Mouse (Mus musculus) T-helper 17 cell (primary cell): Measurements from ENCODE around the gene Smox.

Experiments used
- in situ Hi-C, 2 experiments: fragments of 300-600 bp; cut with MboI, MseI; formaldehyde crosslinking; loops; 1 replicate in 1 of 2; 2 replicates in 1 of 2; pipeline ENCODE4 v1.15.1; 2025; ENCODE audit warnings: high pct_unique_total_duplicates in 2 of 2

The Smox gene

DNA sequence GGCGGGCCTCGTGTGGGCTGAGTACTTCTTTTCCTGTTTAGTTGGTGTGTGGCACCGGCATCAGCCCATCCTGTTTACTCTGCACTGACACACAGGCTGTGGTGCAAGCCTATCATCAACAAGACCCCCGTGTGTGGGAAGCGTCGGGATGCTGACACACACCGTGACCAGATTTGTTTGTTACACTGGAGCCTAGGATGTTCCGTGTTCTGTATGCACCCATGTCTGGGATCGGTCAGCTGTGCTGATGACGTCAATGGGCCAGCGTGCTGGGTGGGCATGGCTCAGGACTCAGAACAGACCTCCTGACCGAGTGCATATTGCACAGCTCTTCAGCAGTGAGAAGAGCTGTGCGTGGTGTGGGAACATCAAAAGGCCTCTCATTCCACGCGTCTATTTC, 6.2 kb upstream of the Smox start:
- in situ Hi-C loops = no loop called here

DNA sequence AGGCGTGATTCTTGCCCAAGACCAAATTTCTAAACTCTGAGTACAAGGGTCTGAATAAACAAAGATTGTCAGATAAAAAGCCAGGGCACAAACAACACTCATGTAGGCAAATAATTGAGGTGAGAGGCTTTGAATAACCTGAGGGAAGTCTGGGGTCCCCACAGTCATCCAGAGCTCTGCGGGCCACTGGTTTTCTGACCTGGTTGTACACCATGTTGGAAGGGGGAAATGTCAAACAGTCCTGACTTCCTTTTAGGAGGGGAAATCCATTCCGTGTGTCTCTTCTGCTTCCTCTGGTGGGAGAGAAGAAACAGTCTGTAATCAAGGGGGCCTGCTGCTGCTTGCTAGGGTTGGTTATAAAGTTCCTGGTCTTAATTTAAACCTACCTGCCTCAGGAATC, 5.2 kb upstream of the Smox start:
- in situ Hi-C loops = no loop called here

DNA sequence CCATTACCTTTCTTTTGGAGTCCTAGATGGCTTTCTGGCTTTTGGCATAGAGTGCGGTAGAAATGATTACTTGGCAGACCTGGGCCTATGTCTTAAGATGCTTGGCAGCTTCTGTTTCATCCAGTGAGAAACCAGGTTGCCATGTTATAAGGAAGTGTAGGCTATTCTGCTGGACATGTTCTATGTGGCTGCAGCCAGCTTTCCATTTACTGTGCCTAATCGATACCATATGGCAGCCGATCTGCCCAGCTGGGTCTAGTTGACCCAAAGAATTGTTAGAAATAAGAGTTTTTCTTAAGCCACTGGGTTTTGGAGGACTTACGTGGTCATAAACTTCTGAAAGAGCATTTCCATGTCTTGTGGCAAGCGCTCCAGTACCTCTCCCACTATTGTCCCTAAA, 4.0 kb upstream of the Smox start:
- in situ Hi-C loops = no loop called here

DNA sequence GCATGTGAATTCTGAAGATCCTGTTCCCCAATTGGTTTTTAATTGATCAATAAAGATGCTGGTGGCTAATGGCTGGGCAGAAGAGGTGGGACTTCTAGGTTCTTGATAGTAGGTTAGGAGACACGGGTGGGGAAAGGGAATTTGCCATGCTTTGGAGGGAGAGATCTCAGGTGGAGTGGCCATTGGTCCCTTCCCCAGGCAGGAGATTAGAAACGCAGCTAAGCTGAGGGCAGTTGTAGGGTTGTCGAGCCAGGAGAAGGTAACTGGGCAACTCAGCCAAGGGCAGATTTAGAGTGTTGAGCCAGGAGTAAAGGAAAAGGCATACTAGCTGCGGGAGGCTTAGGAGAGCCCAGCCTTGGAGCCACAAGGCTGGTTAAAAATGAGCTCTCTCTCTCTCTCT, 3.0 kb upstream of the Smox start:
- in situ Hi-C loops = no loop called here

DNA sequence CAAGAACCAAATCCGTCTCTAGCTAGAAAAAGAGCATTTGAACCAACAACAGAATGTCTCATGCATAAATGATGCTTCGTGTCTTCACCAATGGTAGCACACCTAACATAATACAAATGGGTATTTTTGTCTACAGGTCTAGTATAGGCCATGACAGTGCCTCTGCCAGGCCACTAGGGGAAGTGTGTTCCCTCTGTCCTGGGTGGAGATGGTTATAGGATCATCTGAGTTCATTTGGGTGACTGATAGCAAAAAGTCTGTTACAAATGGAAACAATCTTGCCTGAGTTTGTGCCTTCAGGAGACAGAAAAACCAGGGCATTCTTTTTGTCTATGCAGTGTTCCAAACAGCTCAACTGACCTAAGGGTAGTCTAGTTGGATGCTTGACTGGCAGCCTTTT, 2.4 kb upstream of the Smox start:
- in situ Hi-C loops = no loop called here

DNA sequence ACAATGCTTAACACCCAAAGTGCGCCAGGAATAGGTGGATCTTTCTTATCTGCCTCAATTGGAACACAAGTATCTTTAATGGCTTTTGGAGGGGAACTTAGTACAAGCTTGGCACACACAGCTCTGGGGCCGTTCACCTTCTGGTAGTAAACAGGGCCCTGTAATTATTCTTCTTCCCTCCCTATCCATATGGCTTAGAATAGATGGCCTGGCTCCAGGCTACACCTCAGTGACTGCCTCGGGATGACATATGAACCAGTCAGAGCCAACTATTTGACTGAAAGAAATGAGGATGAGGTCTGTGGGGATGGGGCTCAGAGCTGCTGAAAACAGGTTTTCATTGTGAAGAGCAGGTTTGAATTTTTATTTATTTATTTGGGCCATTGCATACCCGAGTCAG, 1.7 kb upstream of the Smox start:
- in situ Hi-C loops = no loop called here

DNA sequence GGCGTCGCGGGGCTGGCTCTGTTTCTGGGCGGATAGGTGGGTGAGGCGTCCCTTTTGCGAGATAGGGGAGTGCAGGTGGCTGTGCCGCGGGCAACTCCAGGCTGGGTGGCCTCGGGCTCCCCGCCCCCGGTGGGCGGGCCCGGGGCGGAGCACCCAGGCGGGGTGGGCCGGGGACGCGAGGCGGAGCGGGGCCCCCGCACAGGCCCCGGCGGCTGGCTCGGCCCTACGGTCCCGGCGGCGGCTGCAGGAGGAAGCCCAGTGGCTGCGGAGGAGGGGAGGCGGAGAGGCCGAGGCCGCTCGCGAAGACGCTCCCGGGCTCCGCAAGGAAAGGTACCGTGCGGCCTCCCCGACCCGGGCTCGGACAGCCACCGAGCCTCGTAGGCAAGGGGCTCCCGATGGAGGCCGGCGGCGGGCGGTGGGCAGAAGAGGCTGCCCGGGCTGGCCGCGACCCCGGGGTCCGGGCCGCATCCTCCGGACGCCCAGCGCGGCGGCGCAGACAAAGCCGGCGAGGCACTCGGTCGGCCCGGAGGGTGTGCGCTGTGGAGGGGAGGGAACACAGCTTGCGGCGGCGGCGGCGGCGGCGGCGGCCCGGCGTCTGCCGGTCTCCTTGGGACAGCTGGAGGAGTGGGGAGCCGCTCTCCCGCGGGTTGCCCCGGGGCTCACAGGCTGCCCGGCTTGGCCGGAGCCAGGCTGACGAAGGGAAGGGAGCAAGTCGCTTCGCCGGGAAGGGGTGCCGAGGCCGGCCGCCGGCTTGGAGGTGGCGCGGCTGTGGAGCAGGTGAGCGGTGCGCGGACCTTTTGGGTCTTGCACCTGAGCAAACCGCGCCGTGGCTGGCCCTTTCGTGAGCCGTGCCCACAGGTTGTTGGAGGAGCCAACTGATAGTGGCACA, 655 bp downstream of the Smox start:
- in situ Hi-C loops = no loop called here

DNA sequence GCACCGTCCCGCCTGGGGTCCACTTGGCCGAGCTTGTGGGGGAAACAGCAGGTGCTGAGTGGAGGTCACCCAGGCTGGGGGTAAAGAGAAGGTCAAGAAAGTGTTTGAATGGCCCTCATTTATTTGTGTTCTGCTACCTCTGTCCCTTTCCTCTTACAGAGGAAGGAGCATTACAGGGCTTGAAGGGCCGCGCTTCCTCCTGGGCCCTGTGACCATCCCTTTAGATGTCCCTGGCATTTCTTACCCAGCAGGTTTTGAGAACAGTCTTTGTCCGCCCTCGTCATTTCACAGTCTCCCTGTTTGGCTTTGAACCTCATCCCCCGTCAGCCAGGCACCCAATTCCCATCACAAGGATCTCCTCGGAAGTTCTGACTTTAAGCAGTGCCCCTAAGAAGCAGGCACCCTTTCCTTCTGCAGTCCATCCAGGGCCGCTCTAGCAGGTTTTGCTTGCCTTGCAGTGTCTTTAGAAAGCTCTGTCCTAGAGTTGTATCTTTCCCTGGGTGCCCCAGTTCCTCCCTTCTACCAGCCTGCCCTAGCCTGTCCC, 1.4 kb downstream of the Smox start:
- in situ Hi-C loops = no loop called here

DNA sequence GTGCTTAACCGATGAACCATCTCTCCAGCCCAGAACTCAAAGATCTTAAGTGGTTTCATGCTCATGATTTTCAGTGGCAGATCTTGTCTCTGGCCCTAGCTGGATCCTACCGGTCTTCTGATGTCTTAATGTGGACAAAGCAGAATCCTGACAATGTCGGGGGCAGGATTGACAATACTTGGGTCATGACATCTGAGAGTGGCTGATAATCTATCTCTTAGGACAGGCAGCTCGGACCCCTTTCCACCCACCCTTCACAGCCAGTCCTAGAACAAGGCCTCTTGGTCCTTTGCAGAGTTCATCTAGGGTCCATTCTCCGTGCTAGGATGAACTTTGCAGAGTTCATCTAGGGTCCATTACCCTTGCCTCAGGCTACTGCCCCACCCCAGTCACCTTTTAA, 2.1 kb downstream of the Smox start:
- in situ Hi-C loops = no loop called here

DNA sequence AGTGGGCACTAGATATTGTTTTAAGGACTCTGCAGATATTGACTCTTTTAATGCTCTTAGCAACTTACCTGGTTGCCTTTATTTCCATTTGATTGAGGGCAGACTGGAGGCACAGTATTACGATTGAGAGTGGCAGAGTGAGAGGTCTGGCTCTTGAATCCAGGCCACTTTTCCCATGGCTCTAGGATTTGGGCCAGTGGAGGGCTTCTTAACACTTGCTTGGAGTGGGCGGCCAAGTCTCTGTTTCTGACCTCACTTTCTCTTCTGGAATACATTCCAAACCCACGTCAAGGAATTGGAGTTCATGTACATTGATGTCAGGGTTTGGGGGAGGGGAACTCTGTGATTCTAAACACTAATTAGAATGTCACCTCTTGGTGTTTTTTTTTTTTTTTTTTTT, 4.0 kb downstream of the Smox start:
- in situ Hi-C loops = no loop called here

DNA sequence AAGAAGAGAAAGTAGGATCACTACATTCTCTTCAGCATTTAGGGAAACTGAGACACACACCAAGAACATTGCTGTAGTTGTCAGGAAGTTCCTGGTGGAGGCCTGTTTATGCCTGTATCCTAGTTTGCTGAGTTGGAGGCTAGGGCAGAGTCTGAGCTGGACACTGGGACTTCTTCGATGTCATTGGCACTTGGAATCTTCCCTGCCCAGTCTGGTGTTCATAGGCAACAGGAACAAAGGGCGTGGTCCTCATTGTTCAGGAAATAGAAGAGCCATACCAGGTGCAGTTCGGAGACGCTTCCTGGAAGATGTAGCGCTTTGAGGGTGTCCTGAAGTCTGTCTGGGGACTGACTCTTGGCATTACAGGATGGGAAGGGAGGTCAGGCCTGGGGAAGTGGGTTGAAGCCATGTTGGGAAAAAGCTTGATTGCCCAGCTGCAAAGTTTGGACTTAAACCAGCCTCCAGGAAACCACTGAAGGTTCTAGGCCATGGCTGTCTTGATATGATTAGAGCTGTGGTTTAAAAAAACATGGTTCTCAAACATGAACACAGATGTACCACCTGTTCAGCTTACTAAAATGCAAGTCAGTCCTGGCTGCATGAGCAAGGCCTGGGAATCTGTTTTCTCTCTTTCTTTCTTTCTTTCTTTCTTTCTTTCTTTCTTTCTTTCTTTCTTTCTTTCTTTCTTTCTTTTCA, 5.0 kb downstream of the Smox start:
- in situ Hi-C loops = no loop called here

DNA sequence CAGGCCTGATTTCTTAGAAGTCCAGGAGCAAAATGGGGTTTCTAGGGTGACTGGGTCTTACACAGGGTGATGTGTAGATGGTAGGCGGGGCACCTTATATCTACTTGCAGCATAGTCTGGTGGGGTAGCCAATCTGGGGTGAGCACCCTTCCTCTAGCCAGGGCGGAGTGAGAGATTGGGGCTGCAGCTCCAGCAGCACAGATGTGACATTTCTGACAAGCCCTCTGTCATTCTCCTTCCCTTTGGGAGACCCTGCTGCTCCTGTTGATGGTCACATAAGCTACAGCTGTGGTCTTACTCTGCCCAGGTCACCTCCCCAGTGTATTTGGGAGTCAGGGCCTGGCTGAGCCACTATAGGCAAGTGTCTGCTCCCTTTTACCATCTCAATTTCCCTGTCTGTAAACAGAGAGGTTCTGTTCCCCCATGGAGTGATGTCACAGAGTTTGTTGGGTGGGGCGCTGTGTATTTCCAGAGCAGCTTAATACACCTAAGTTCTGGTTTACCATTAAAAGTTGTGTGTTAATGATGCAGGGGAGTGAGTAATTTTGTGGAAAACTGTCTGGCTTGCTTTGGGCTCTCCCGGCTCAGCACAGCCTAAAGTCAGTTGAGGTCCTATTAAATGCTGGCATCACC, 6.0 kb downstream of the Smox start:
- in situ Hi-C loops = no loop called here

DNA sequence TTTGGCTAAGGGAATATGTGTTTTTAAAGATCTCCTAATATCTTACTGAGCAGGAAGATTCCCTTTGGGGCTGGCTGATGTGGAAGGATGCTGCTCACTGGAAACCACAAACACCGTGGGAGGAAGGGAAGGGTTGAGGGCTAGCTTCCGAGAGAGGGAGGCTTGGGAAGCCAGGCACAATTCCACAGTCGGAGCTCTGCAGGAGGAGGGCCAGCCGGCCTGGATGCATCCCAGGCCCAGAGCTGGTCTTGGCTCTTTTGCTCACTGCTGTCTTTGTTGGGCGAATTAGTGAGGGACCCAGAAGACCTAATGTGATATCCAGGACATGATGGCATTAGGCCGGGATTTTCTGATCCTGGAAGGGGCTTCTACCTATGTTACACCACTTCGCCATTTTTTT, 6.9 kb downstream of the Smox start:
- in situ Hi-C loops = no loop called here

DNA sequence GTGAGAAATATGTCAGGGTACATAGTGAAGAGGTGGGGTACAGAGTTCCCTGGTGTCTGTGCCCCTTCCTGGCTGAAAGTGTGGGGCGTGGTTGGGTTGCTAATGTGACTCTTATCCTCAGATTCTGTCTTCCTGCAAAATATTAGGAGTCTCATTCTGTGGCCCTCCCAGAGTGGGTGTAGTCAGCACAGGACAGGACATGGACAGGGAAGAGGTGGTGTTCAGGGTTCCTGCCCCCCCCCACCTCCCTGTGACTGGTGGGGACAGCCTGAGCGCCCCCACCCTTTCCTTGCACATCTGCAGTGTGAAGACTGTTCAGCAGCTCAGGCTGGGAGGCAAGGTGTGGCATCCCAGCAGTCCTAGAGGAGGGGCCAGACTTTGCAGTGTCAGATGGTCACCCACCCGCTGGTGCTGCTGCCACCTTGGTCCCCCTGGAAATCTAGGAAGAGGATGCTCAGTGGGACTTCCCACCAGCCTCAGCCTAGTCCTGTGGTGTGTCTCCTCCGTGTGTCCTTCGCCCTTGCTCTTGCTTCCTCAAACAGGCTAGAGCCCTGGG, 8.1 kb downstream of the Smox start:
- in situ Hi-C loops = no loop called here

DNA sequence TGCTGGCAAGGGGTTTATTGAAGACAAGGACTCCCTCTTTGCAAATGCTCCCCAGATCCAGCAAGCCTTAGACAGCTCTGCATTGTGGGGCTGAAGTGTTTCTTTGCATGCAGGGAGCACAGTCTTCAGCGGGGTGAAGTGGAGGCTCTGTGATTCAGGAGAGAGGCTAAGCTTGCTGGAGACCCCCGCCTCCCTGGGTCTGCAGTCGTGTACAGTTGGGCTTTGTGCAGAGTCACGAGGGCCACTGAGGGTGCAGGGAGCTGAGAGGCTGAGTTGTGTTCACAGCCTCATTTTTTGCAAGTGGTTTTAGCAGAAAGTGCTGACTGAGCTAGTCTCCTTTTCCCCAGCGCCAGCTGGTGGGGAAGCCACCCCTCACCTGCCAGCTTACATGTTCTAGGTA, 10.6 kb downstream of the Smox start:
- in situ Hi-C loops = loop anchor here in 1 of 2 experiments (10.0 kb wide), 1 partner anchor 197 kb away; no protein-coding TSS in a partner anchor

DNA sequence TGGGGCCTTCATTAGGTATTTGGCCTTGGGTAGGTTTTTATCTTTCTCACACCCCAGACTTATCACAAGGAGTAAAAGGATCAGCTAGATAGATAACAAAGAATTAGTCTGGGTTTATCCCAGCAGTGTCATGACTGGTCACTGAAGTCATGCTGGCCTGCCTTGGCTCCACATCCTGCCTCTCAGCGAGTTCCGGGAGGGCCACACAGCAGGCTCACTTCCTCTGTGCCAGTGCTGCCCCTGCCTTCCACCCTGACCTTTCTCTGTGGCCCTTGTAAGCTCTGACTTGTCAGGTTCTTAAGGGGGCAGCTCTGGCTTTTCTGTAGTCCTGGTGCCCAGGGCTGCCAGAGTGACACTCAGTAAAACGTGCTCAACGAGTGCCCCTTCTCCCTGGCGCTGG, 11.3 kb downstream of the Smox start:
- in situ Hi-C loops = loop anchor here in 1 of 2 experiments (10.0 kb wide), 1 partner anchor 198 kb away; no protein-coding TSS in a partner anchor

DNA sequence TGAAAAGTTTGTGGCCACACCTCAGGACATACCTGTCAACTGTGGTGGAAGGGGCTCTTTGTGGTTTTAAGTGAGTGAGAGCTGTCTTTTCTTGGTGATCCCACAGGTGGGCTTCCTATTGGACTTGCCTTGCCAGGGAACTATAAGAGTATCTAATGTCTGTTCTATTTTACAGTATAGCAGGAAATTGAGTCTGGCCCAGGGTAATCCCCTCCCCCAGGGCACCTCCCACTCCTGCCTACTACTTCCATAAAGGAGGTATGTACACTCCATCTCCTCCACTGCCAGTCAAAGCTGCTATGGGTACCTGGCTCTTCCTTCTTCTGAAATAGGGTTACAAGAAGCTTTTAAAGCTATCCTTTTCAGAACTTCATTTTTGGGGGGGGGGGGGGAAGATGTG, 14.1 kb downstream of the Smox start:
- in situ Hi-C loops = loop anchor here (5.0 to 10.0 kb wide), 3 partner anchors 73 to 201 kb away; no protein-coding TSS in a partner anchor

DNA sequence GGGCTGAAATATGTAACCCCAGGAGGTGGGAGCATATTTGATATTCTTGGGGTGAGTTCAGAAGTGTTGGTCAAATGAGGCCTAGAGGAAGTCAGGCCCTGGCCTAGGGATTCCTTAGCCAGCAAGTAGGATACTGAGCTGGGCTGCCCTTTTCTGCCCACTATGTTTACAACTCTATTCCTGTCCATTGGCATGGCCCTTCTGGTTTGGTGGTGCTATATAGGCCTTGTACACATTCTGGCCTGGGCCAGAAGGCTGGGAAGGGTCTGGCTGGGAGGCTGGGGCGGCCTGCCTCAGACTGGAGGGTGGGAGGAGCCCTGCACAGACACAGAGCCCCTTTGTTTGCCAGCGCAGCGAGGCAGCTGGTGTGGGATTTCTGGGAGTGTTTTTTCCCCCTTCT, 15.1 kb downstream of the Smox start:
- in situ Hi-C loops = loop anchor here (5.0 to 10.0 kb wide), 3 partner anchors 74 to 202 kb away; no protein-coding TSS in a partner anchor

DNA sequence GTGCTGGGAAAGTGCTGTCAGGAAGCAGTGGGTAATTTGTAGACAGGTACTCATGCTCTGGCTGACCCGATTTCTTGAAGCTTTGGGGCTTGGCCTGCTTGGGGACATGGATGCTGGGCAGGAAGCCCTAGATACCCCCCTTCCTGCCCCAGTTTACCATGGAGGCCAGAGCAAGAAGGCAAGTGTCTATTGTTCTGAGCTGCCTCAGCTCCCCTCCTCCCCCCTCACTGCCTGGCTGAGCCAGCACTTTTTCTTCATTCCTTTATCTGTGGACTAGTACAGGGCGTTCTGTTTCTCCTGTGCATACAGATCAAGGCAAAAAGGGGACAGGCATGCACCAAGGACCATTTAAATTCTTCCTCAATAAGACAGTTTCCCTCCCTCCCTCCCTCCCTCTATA, 17.2 kb downstream of the Smox start:
- in situ Hi-C loops = loop anchor here (5.0 to 10.0 kb wide), 3 partner anchors 76 to 204 kb away; no protein-coding TSS in a partner anchor

DNA sequence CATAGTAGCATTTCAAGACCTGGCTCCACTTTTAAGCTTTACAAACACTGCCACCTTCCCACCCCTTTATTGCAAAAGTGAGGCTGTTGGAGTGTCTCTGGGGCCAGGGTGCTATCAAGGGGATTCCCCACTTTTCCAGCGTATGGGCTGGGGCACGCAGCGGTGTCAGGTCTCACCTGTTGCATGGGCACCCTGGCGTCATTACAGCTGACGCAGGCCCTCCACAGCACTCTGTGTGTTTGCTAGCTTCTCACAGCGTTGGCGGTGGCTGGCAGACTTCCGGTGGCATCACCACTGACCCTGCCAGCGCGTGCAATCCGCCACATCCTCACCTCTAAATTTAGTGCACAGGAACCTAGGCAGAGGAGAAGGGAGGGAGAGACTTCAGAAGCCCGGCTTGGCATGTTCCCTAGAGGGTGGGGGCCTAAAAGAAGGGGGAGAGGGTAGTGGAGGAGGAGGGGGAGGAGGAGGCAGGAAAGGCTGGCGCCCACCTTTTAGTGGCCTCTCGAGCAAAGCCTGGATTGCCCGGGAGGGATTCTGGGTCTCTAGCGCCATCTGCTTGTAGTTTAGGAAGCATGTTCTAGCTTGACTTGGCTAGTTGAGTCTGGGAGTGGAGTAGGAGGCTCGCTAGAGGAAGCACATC, 18.5 kb downstream of the Smox start:
- in situ Hi-C loops = loop anchor here (5.0 to 10.0 kb wide), 4 partner anchors 77 to 415 kb away; no protein-coding TSS in a partner anchor

DNA sequence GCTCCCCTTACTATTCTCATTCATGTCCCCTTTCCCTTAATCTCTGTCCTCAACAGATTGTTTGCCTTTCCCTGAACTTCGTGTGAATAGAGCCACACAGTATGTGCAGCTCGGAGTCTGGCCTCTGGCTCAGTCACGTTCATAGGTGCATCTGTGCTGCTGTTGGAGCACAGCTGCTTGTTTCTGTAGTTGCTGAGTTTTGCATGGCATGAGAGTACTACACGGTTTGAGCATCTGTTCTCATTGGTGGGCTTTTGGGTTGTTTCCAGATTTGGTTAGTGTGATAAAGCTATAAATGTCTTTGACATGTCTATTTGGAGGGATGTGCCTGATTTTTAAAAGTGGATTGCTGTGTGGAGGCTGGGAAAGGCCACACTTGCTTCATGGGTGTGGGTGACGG, 19.2 kb downstream of the Smox start:
- in situ Hi-C loops = loop anchor here in 1 of 2 experiments (10.0 kb wide), 1 partner anchor 416 kb away; no protein-coding TSS in a partner anchor
